Mouse (Mus musculus) MEL (cell line): ENCODE data around the gene Cd3g. TPM values are rescaled to one million over a fixed set of nuclear protein-coding genes. Genes with fewer than 3 reads are reported as not detected.

ENCODE experiments used
- DNase-seq: peaks from one replicate; pipeline ENCODE4 v3.0.0; 2011; ENCODE audit warnings: low read depth, low spot score
- H3K27ac ChIP-seq: 2 replicates; pipeline ENCODE4 v1.5.1; 2012; ENCODE audit warnings: low read depth, mild to moderate bottlenecking, control low read depth, low read length, moderate library complexity; ENCODE audit not compliant: control insufficient read depth
- H3K27me3 ChIP-seq, 2 experiments: fragments of 150-350 bp in 1 of 2; sonication (generic) in 1 of 2; 2 replicates each; pipeline ENCODE4 v1.6.1; 2012; ENCODE audit warnings: low read length in 2 of 2, mild to moderate bottlenecking in 2 of 2, improper control_type of control experiment in 1 of 2, moderate library complexity in 1 of 2; ENCODE audit not compliant: insufficient read depth in 2 of 2, control insufficient read depth in 1 of 2
- H3K36me3 ChIP-seq, 2 experiments: 2 replicates each; pipeline ENCODE4 v1.6.1; 2012 to 2014; ENCODE audit warnings: low read length in 2 of 2, improper control_type of control experiment in 1 of 2, inconsistent platforms in 1 of 2, mild to moderate bottlenecking in 1 of 2; ENCODE audit not compliant: insufficient read depth in 2 of 2, control insufficient read depth in 1 of 2
- H3K4me1 ChIP-seq, 2 experiments: fragments of 150-350 bp in 1 of 2; sonication (generic) in 1 of 2; 2 replicates each; pipeline ENCODE4 v1.6.1; 2012; ENCODE audit warnings: low read length in 2 of 2, improper control_type of control experiment in 1 of 2, mild to moderate bottlenecking in 1 of 2; ENCODE audit not compliant: insufficient read depth in 2 of 2, control insufficient read depth in 1 of 2
- H3K4me3 ChIP-seq, 2 experiments: fragments of 150-350 bp in 1 of 2; sonication (generic) in 1 of 2; 2 replicates each; pipeline ENCODE4 v1.5.1; 2012; ENCODE audit warnings: low read depth in 2 of 2, low read length in 2 of 2, mild to moderate bottlenecking in 2 of 2, moderate library complexity in 2 of 2, control low read depth in 1 of 2, improper control_type of control experiment in 1 of 2; ENCODE audit not compliant: control insufficient read depth in 1 of 2, insufficient read depth in 1 of 2
- H3K79me2 ChIP-seq: 2 replicates; pipeline ENCODE4 v1.6.1; 2012; ENCODE audit warnings: mild to moderate bottlenecking, low read length, moderate library complexity; ENCODE audit not compliant: control insufficient read depth, poor library complexity, insufficient read depth
- H3K9ac ChIP-seq: 2 replicates; pipeline ENCODE4 v1.6.1; 2012; ENCODE audit warnings: low read depth, mild to moderate bottlenecking, control low read depth, low read length, moderate library complexity; ENCODE audit not compliant: control insufficient read depth, poor library complexity, severe bottlenecking
- H3K9me3 ChIP-seq: fragments of 150-350 bp; sonication (generic); replicated peaks from 2 replicates; pipeline ENCODE4 v1.6.1; 2012; ENCODE audit warnings: mild to moderate bottlenecking, low read length, improper control_type of control experiment, moderate library complexity; ENCODE audit not compliant: insufficient read depth
- BHLHE40 ChIP-seq: IDR thresholded peaks from 2 replicates; pipeline ENCODE4 v1.6.1; 2012; ENCODE audit warnings: low read depth, mild to moderate bottlenecking, inconsistent platforms, low read length, improper control_type of control experiment, borderline replicate concordance
- CHD1 ChIP-seq: IDR thresholded peaks from 2 replicates; pipeline ENCODE4 v1.6.1; 2012; ENCODE audit warnings: low read depth, mild to moderate bottlenecking, inconsistent platforms, low read length, improper control_type of control experiment
- CHD2 ChIP-seq: IDR thresholded peaks from 2 replicates; pipeline ENCODE4 v1.6.1; 2011; ENCODE audit warnings: low read length, improper control_type of control experiment
- CTCF ChIP-seq, 3 experiments: IDR thresholded peaks in 2 of 3; conservative IDR thresholded peaks in 1 of 3; 2 replicates each; pipeline ENCODE4 v1.5.1; 2011 to 2012; ENCODE audit warnings: low read length in 3 of 3, low read depth in 2 of 3, mild to moderate bottlenecking in 2 of 3, improper control_type of control experiment in 1 of 3, inconsistent platforms in 1 of 3, mixed read lengths in 1 of 3, moderate library complexity in 1 of 3; ENCODE audit not compliant: control insufficient read depth in 1 of 3, insufficient read depth in 1 of 3, poor library complexity in 1 of 3, severe bottlenecking in 1 of 3
- E2F4 ChIP-seq: IDR thresholded peaks from 2 replicates; pipeline ENCODE4 v1.6.1; 2011; ENCODE audit warnings: low read depth, low read length, improper control_type of control experiment, borderline replicate concordance
- EP300 ChIP-seq, 2 experiments: IDR thresholded peaks; 2 replicates each; pipeline ENCODE4 v1.6.1; 2011; ENCODE audit warnings: improper control_type of control experiment in 2 of 2, low read length in 2 of 2, low read depth in 1 of 2, mild to moderate bottlenecking in 1 of 2
- ETS1 ChIP-seq: IDR thresholded peaks from 2 replicates; pipeline ENCODE4 v1.6.1; 2012; ENCODE audit warnings: low read depth, mild to moderate bottlenecking, inconsistent platforms, low read length, improper control_type of control experiment, moderate library complexity
- GABPA ChIP-seq: IDR thresholded peaks from 2 replicates; pipeline ENCODE4 v1.6.1; 2012; ENCODE audit warnings: low read depth, mild to moderate bottlenecking, inconsistent platforms, low read length, improper control_type of control experiment, moderate library complexity
- GATA1 ChIP-seq: IDR thresholded peaks from 2 replicates; pipeline ENCODE4 v1.6.1; 2011; ENCODE audit warnings: low read depth, low read length, improper control_type of control experiment
- HCFC1 ChIP-seq: IDR thresholded peaks from 2 replicates; pipeline ENCODE4 v1.6.1; 2012; ENCODE audit warnings: low read depth, mild to moderate bottlenecking, inconsistent platforms, low read length, improper control_type of control experiment, moderate library complexity
- JUND ChIP-seq: IDR thresholded peaks from 2 replicates; pipeline ENCODE4 v1.6.1; 2011; ENCODE audit warnings: low read depth, mild to moderate bottlenecking, improper control_type of control experiment, low read length
- KAT2A ChIP-seq: conservative IDR thresholded peaks from 2 replicates; pipeline ENCODE4 v1.6.1; 2012; ENCODE audit warnings: low read depth, low read length, improper control_type of control experiment, inconsistent platforms
- MAFK ChIP-seq: IDR thresholded peaks from 2 replicates; pipeline ENCODE4 v1.6.1; 2011; ENCODE audit warnings: low read depth, mild to moderate bottlenecking, low read length, improper control_type of control experiment, borderline replicate concordance
- MAX ChIP-seq: IDR thresholded peaks from 2 replicates; pipeline ENCODE4 v1.6.1; 2011; ENCODE audit warnings: low read length, improper control_type of control experiment
- MAZ ChIP-seq: IDR thresholded peaks from 2 replicates; pipeline ENCODE4 v1.6.1; 2012; ENCODE audit warnings: low read depth, mild to moderate bottlenecking, inconsistent platforms, low read length, improper control_type of control experiment
- MEF2A ChIP-seq: IDR thresholded peaks from 2 replicates; pipeline ENCODE4 v1.6.1; 2014; ENCODE audit warnings: low read depth, mild to moderate bottlenecking, inconsistent platforms, low read length, improper control_type of control experiment; ENCODE audit not compliant: poor library complexity, insufficient replicate concordance, severe bottlenecking; ENCODE audit errors: extremely low read depth
- MXI1 ChIP-seq: IDR thresholded peaks from 2 replicates; pipeline ENCODE4 v1.6.1; 2011; ENCODE audit warnings: mild to moderate bottlenecking, low read depth, low read length, improper control_type of control experiment
- MYB ChIP-seq: IDR thresholded peaks from 2 replicates; pipeline ENCODE4 v1.6.1; 2011; ENCODE audit warnings: mild to moderate bottlenecking, low read depth, low read length, improper control_type of control experiment
- MYC ChIP-seq: IDR thresholded peaks from 2 replicates; pipeline ENCODE4 v1.6.1; 2011; ENCODE audit warnings: low read depth, mild to moderate bottlenecking, low read length, improper control_type of control experiment, moderate library complexity
- NELFE ChIP-seq: IDR thresholded peaks from 2 replicates; pipeline ENCODE4 v1.6.1; 2011; ENCODE audit warnings: low read depth, low read length, improper control_type of control experiment
- NRF1 ChIP-seq: IDR thresholded peaks from 2 replicates; pipeline ENCODE4 v1.6.1; 2014; ENCODE audit warnings: low read depth, mild to moderate bottlenecking, inconsistent platforms, low read length, improper control_type of control experiment, moderate library complexity; ENCODE audit not compliant: poor library complexity, insufficient read depth, severe bottlenecking
- POLR2A ChIP-seq, 2 experiments: IDR thresholded peaks; 2 replicates each; pipeline ENCODE4 v1.6.1; 2011 to 2012; ENCODE audit warnings: low read length in 2 of 2, mild to moderate bottlenecking in 2 of 2, control low read depth in 1 of 2, improper control_type of control experiment in 1 of 2, low read depth in 1 of 2, moderate library complexity in 1 of 2; ENCODE audit not compliant: control insufficient read depth in 1 of 2, insufficient read depth in 1 of 2, poor library complexity in 1 of 2
- POLR2AphosphoS2 ChIP-seq: IDR thresholded peaks from 2 replicates; pipeline ENCODE4 v1.6.1; 2011; ENCODE audit warnings: low read length, improper control_type of control experiment
- POLR2AphosphoS5 ChIP-seq: IDR thresholded peaks from 2 replicates; pipeline ENCODE4 v1.6.1; 2012; ENCODE audit warnings: low read depth, borderline replicate concordance, mild to moderate bottlenecking, inconsistent platforms, low read length, moderate library complexity, mixed read lengths
- RAD21 ChIP-seq: IDR thresholded peaks from 2 replicates; pipeline ENCODE4 v1.6.1; 2011; ENCODE audit warnings: mild to moderate bottlenecking, low read depth, low read length, improper control_type of control experiment
- RCOR1 ChIP-seq: IDR thresholded peaks from 2 replicates; pipeline ENCODE4 v1.6.1; 2012; ENCODE audit warnings: low read depth, mild to moderate bottlenecking, inconsistent platforms, low read length, improper control_type of control experiment
- SMC3 ChIP-seq: IDR thresholded peaks from 2 replicates; pipeline ENCODE4 v1.6.1; 2011; ENCODE audit warnings: low read depth, low read length, improper control_type of control experiment
- TAL1 ChIP-seq: IDR thresholded peaks from 2 replicates; pipeline ENCODE4 v1.6.1; 2012; ENCODE audit warnings: mild to moderate bottlenecking, inconsistent platforms, low read length, moderate library complexity, mixed read lengths
- TBP ChIP-seq: IDR thresholded peaks from 2 replicates; pipeline ENCODE4 v1.8.0; 2011; ENCODE audit warnings: low read depth, low read length, improper control_type of control experiment
- TCF12 ChIP-seq: IDR thresholded peaks from 2 replicates; pipeline ENCODE4 v1.6.1; 2014; ENCODE audit warnings: low read depth, mild to moderate bottlenecking, inconsistent platforms, low read length, improper control_type of control experiment, moderate library complexity
- UBTF ChIP-seq: IDR thresholded peaks from 2 replicates; pipeline ENCODE4 v1.6.1; 2012; ENCODE audit warnings: low read depth, mild to moderate bottlenecking, inconsistent platforms, low read length, improper control_type of control experiment, moderate library complexity, borderline replicate concordance; ENCODE audit not compliant: insufficient read depth
- USF1 ChIP-seq: IDR thresholded peaks from 2 replicates; pipeline ENCODE4 v1.6.1; 2014; ENCODE audit warnings: low read depth, mild to moderate bottlenecking, inconsistent platforms, low read length, improper control_type of control experiment, moderate library complexity
- USF2 ChIP-seq, 2 experiments: IDR thresholded peaks; 2 replicates each; pipeline ENCODE4 v1.6.1; 2011 to 2012; ENCODE audit warnings: improper control_type of control experiment in 2 of 2, low read length in 2 of 2, borderline replicate concordance in 1 of 2, inconsistent platforms in 1 of 2, low read depth in 1 of 2, mild to moderate bottlenecking in 1 of 2; ENCODE audit not compliant: insufficient read depth in 1 of 2
- ZC3H11A ChIP-seq: IDR thresholded peaks from 2 replicates; pipeline ENCODE4 v1.6.1; 2012; ENCODE audit warnings: low read depth, mild to moderate bottlenecking, inconsistent platforms, low read length, improper control_type of control experiment
- ZKSCAN1 ChIP-seq: IDR thresholded peaks from 2 replicates; pipeline ENCODE4 v1.6.1; 2012; ENCODE audit warnings: low read depth, mild to moderate bottlenecking, inconsistent platforms, low read length, improper control_type of control experiment, moderate library complexity
- ZMIZ1 ChIP-seq: IDR thresholded peaks from 2 replicates; pipeline ENCODE4 v1.6.1; 2012; ENCODE audit warnings: low read depth, mild to moderate bottlenecking, inconsistent platforms, low read length, improper control_type of control experiment, moderate library complexity
- ZNF384 ChIP-seq: IDR thresholded peaks from 2 replicates; pipeline ENCODE4 v1.6.1; 2012; ENCODE audit warnings: low read depth, mild to moderate bottlenecking, inconsistent platforms, low read length, improper control_type of control experiment
- polyA plus RNA-seq, 2 experiments: library from polyadenylated mRNA; stranded (reverse) in 1 of 2; unstranded in 1 of 2; fragments of >175 nt in 1 of 2; fragments of >200 nt in 1 of 2; gene quantifications; 2 replicates each; pipeline versions ENCODE4 v1.2.1 to v1.2.4; 2012; ENCODE audit warnings: low replicate concordance in 2 of 2, low read depth in 1 of 2; ENCODE audit not compliant: insufficient read length in 2 of 2, insufficient read depth in 1 of 2, missing spikeins in 1 of 2
- total RNA-seq: library from RNA; depleted of rRNA; stranded (reverse); fragments of 300-350 nt; gene quantifications from 2 replicates; pipeline ENCODE4 v1.2.3, GENCODE M21; 2012

Gene Cd3g
- total and polyA plus RNA-seq, 3 experiments = 0.35 to 0.47 TPM; not detected in 1

DNA sequence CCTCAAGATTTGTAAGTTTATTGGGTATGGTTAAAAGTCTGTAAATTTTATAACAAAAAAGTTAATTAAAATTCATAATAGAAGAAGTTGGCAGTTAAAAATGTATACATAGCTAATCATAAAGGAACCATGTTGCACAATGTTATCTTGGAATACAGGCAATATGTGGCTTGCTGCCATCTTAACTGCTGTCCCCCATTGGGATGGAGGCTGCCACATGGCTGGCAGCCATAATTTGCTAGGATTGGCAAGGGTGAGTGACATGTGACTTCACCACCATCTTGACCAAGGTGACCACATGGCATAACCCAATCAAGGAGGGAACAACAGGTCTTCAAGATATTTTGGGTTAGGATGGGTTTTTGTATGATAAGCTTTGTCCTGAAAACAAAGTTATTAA lies 12.0 kb upstream of the Cd3g start:
- Histone ChIP-seq H3K9me3 (no peaks in the 10 kb centered on the region), H3K27ac (peak overlapping the region; percentile 89), H3K9ac (no peak overlapping the region), H3K4me1 (peaks cover 31 to 47% of the 10 kb centered on the region in 2 experiments), H3K79me2 (no peaks in the 10 kb centered on the region), H3K36me3 (peaks cover 0 to 44% of the 10 kb centered on the region in 2 experiments; a peak in 2 of 4 replicates), H3K27me3 (no peaks in the 10 kb centered on the region), H3K4me3 (peak overlapping the region in 1 of 2 experiments; percentile 10; a peak in 1 of 4 replicates)
- DNase-seq = peak; percentile 83
- TF ChIP-seq MYB (peak; percentile 84), MXI1 (peak; percentile 73; the same call in 1 of the 2 replicates), ZNF384 (no peak), GATA1 (peak; percentile 82), CHD2 (no peak), RAD21 (no peak), MAZ (no peak), SMC3 (no peak), GABPA (no peak), MEF2A (no peak), TAL1 (peak; percentile 73), EP300 (IDR thresholded peaks at IDR 0.05; ENCODE audit: low read depth in 1 of 2, low read length in 2 of 2) (peak; percentile 89 to 91), POLR2AphosphoS5 (no peak), CTCF (IDR thresholded peaks at IDR 0.05 in 2 of 3, conservative IDR thresholded peaks at IDR 0.05 in 1 of 3; ENCODE audit: control insufficient read depth in 1 of 3, insufficient read depth in 1 of 3, low read depth in 2 of 3, low read length in 3 of 3, poor library complexity in 1 of 3, severe bottlenecking in 1 of 3) (no peak), UBTF (no peak), TBP (no peak), POLR2A (IDR thresholded peaks at IDR 0.05; ENCODE audit: control insufficient read depth in 1 of 2, insufficient read depth in 1 of 2, low read depth in 1 of 2, low read length in 2 of 2, poor library complexity in 1 of 2) (no peak), BHLHE40 (peak; percentile 69), NELFE (no peak), E2F4 (no peak), TCF12 (peak; percentile 89), JUND (no peak), RCOR1 (peak; percentile 61; the same call in 1 of the 2 replicates), USF1 (peak; percentile 80), MAFK (peak; percentile 47; the same call in 1 of the 2 replicates), KAT2A (0 out of 2 replicates have a peak, but pooled peaks have one; percentile 20), MYC (peak; percentile 76), ZKSCAN1 (no peak), CHD1 (no peak; the same call in 1 of the 2 replicates), HCFC1 (no peak), USF2 (IDR thresholded peaks at IDR 0.05; ENCODE audit: borderline replicate concordance in 1 of 2, insufficient read depth in 1 of 2, low read depth in 1 of 2, low read length in 2 of 2) (0 out of 4 replicates have a peak, but pooled peaks of 1 of the 2 experiments have one; percentile 35), ETS1 (peak; percentile 96), ZMIZ1 (no peak), ZC3H11A (no peak), MAX (peak; percentile 91), NRF1 (no peak), POLR2AphosphoS2 (no peak)
